Mouse (Mus musculus) spleen, adult 12 weeks (tissue): Measurements from ENCODE around the gene C1galt1c1.

Experiments
- DNase-seq: peaks from one replicate; pipeline ENCODE4 v3.0.0; 2022; ENCODE audit warnings: low spot score

Gene C1galt1c1

GRCm38 (mm10) chrX:38634801-38635637, at the start of gene C1galt1c1:
TSS of gene C1galt1c1 (minus strand) at chrX:38635087.
- DNase-seq = peak; percentile 83

GRCm38 (mm10) chrX:38681972-38682371, 47.1 kb upstream of the C1galt1c1 start:
- DNase-seq = no peak

- no peak for DNase-seq
Observed at GRCm38 (mm10) chrX:38669111-38669903, 34.4 kb upstream of the C1galt1c1 start.

GRCm38 (mm10) chrX:38656206-38656883, 21.5 kb upstream of the C1galt1c1 start:
- DNase-seq = no peak

GRCm38 (mm10) chrX:38654681-38655080, 19.8 kb upstream of the C1galt1c1 start:
- peak; percentile 6 for DNase-seq

- no peak for DNase-seq
Observed at GRCm38 (mm10) chrX:38653181-38653580, 18.3 kb upstream of the C1galt1c1 start.

- DNase-seq = no peak
Observed at GRCm38 (mm10) chrX:38651167-38651566, 16.3 kb upstream of the C1galt1c1 start.

GRCm38 (mm10) chrX:38650404-38651039, 15.6 kb upstream of the C1galt1c1 start:
- DNase-seq = no peak

GRCm38 (mm10) chrX:38642183-38642582, 7.3 kb upstream of the C1galt1c1 start:
- DNase-seq = no peak

GRCm38 (mm10) chrX:38641435-38641834, 6.5 kb upstream of the C1galt1c1 start:
- no peak for DNase-seq

GRCm38 (mm10) chrX:38635638-38635931, 698 bp upstream of the C1galt1c1 start:
- DNase-seq = no peak

GRCm38 (mm10) chrX:38600995-38601369, 33.9 kb downstream of the C1galt1c1 start:
- DNase-seq = no peak

GRCm38 (mm10) chrX:38600177-38600994, 34.5 kb downstream of the C1galt1c1 start, which contains the start of gene Mcts1:
TSS of gene Mcts1 (plus strand) at chrX:38600578.
- peak; percentile 47 for DNase-seq

- no peak for DNase-seq
Observed at GRCm38 (mm10) chrX:38593180-38593889, 41.6 kb downstream of the C1galt1c1 start.

- no peak for DNase-seq
Observed at GRCm38 (mm10) chrX:38591749-38592148, 43.1 kb downstream of the C1galt1c1 start.

- no peak for DNase-seq
Observed at GRCm38 (mm10) chrX:38589827-38590226, 45.1 kb downstream of the C1galt1c1 start.

- no peak for DNase-seq
Observed at GRCm38 (mm10) chrX:38583261-38583660, 51.6 kb downstream of the C1galt1c1 start.

GRCm38 (mm10) chrX:38581140-38581539, 53.7 kb downstream of the C1galt1c1 start:
- DNase-seq = no peak
